Mouse (Mus musculus) brain, embryonic 14.5 days (tissue): ENCODE measurements at regions not wholly inside any gene's neighbourhood (a gene's known extent, or its start where the extent isn't known, plus 50 kb on each side); places are given as distances from the start of the nearest gene placed in this dataset.

ENCODE experiments used
- CTCF ChIP-seq: fragments of 200-500 bp; IDR thresholded peaks from 2 replicates; pipeline ENCODE4 v1.5.1; 2012; ENCODE audit warnings: inconsistent platforms, mild to moderate bottlenecking, moderate library complexity, borderline replicate concordance; ENCODE audit not compliant: insufficient read depth, insufficient read length; ENCODE audit errors: extremely low read depth
- POLR2A ChIP-seq: fragments of 200-500 bp; IDR thresholded peaks from 2 replicates; pipeline ENCODE4 v1.6.1; 2012; ENCODE audit warnings: mild to moderate bottlenecking, inconsistent platforms, borderline replicate concordance; ENCODE audit not compliant: poor library complexity, insufficient read depth, insufficient read length, severe bottlenecking; ENCODE audit errors: extremely low read depth

GRCm38 (mm10) chr4:154750440-154751107 is 82.9 kb upstream of the Actrt2 start:
- TF ChIP-seq CTCF (no peak), POLR2A (no peak)
